In genomic region chr19:53390495-53391007, GRCm38 (mm10) we compare ENCODE assay signal across 7 mouse cellular contexts. TPM values are rescaled to one million over a fixed set of nuclear protein-coding genes. Genes with fewer than 3 reads are reported as not detected.
DNase-seq lines count a peak whose midpoint lies in the region; ATAC-seq lines count a peak whose summit lies in the region.

Gene Smndc1 (minus strand): TSS chr19:53390578.

- peak; percentile 98 for ATAC-seq in intestine, embryonic 15.5 days

- WGBS in intestine, embryonic 15.5 days: under 1% methylated on average over 48 of the region's 48 CpGs
- WGBS in midbrain, embryonic 10.5 days: under 1% methylated on average over 48 of the region's 48 CpGs

- H3K4me2 ChIP-seq in intestine, embryonic 15.5 days (replicated peaks): peak within 1 kb of the TSS; percentile 63

- peaks cover 10% of the 10 kb centered on the region; the same call in 1 of the 2 replicates for H3K4me1 ChIP-seq in intestine, embryonic 15.5 days (replicated peaks)
- peaks cover 29% of the 10 kb centered on the region for H3K4me1 ChIP-seq in midbrain, embryonic 10.5 days

- DNase-seq in adrenal gland, adult 2 months: peak; percentile 99
- peak; percentile 99 for DNase-seq in embryo, embryonic 11.5 days (ENCODE audit: low read depth, low spot score)
- DNase-seq in gastrocnemius, postnatal 36 days: peak; percentile 97 to 99
- peak; percentile 100 for DNase-seq in left cerebral cortex, postnatal 25 days (ENCODE audit: low spot score in 2 of 2)
- peak; percentile 100 for DNase-seq in midbrain, embryonic 10.5 days (ENCODE audit: low spot score)
- peak; percentile 99 for DNase-seq in right cerebral cortex, postnatal 4 days

- H3K9ac ChIP-seq in intestine, embryonic 15.5 days: peak within 1 kb of the TSS; percentile 99

- H3K27me3 ChIP-seq in intestine, embryonic 15.5 days (replicated peaks): no peaks in the 10 kb centered on the region
- no peaks in the 10 kb centered on the region for H3K27me3 ChIP-seq in midbrain, embryonic 10.5 days (ENCODE audit: low read depth, poor library complexity, severe bottlenecking)

- H3K27ac ChIP-seq in intestine, embryonic 15.5 days: peak within 1 kb of the TSS; percentile 98
- H3K27ac ChIP-seq in midbrain, embryonic 10.5 days (replicated peaks): peak within 1 kb of the TSS; percentile 98

- intact Hi-C loops in gastrocnemius, postnatal 36 days (cut with DNase I): no loop called here
- intact Hi-C loops in left cerebral cortex, postnatal 25 days (cut with DNase I): no loop called here

- H3K36me3 ChIP-seq in intestine, embryonic 15.5 days: peaks cover 11% of the 10 kb centered on the region; the same call in 1 of the 2 replicates
- peaks cover 36% of the 10 kb centered on the region for H3K36me3 ChIP-seq in midbrain, embryonic 10.5 days

- no peaks in the 10 kb centered on the region for H3K9me3 ChIP-seq in intestine, embryonic 15.5 days
- H3K9me3 ChIP-seq in midbrain, embryonic 10.5 days (replicated peaks): no peaks in the 10 kb centered on the region

- H3K4me3 ChIP-seq in intestine, embryonic 15.5 days (replicated peaks): peak within 1 kb of the TSS; percentile 100
- H3K4me3 ChIP-seq in midbrain, embryonic 10.5 days: peak within 1 kb of the TSS; percentile 98

RNA-seq across cellular contexts. Expression of gene Smndc1, which starts in this region (rescaled TPM):
- 10 to 100 TPM; 38.1 to 48.6 TPM for total RNA-seq in adrenal gland, adult 2 months (2021)
- polyA plus RNA-seq in adrenal gland, adult 2 months (2012; rRNA removed): 1.2 TPM in 2 replicates
- 10 to 100 TPM; 20.9 to 25.2 TPM for total RNA-seq in gastrocnemius, postnatal 36 days (2021)
- 42.0 and 42.7 TPM in 2 replicates for polyA plus RNA-seq in intestine, embryonic 15.5 days (2015; fragmentation: Nextera tagmentation; extraction: Ambion mirVana)
- total RNA-seq in left cerebral cortex, postnatal 25 days (2021): 10 to 100 TPM; 36.6 to 37.6 TPM
- 44.4 and 45.0 TPM in 2 replicates for polyA plus RNA-seq in midbrain, embryonic 10.5 days (2016; fragmentation: Nextera tagmentation; extraction: Ambion mirVana)

Comparison
In these comparisons a context has a peak if more than half of its experiments do, and no peak if none do; other contexts are left out.
1. Peak in every context shown above with its lines: DNase-seq, ATAC-seq, H3K4me3 ChIP-seq and H3K27ac ChIP-seq.
2. RNA of gene Smndc1 (polyA plus RNA-seq): 44.4 to 45.0 TPM in midbrain, embryonic 10.5 days and 42.0 to 42.7 TPM in intestine, embryonic 15.5 days; 1.2 TPM in adrenal gland, adult 2 months; every median in the first group is over 10 times any median in the second.